Mouse (Mus musculus): Measurements from ENCODE around the gene Zfp628.
A peak's percentile ranks its signal among the peaks of the same experiment; 100 is the strongest.
"Not testable (repeated sequence)": the region's sequence is repeated elsewhere in the genome, so short reads cannot be mapped to it uniquely, and the experiment has no call there.

Zfp628 gene

DNA sequence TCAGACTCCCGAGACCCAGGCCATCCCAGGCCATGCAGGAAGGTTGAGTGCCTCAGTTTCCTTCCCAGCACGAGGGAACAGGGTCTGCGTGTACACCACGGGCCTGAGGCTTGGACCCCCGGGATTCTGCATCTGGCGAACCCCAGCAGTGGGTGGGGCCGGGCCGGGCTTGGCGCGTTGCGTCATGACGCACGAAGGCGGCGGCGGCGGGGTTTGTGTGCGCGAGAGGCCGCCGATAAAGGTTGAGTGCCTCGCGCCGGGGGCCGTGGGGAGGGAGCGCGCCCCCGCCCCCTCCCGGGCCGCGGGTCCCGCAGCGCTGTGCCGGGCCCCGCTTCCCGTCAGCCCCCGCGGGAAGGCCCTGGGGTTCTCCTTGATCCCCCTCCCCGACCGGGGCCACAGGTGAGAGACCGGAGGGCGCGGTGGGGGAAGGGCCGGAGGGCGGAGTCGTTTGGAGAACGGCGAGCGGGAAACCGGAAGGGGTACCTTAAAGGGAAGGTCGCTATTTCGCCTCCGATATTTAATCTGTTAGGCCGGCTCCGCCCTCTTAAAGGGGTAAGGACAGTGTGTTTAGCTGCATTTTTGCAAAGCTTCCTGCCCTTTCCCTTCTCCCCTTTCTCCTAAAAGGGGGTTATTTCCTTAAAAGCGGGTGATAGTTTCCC is at the start of gene Zfp628:
Gene Zfp628 (plus strand): TSS at position 211 of the 659 bp plus-strand sequence.
- peak; percentile 86 to 94 for DNase-seq

DNA sequence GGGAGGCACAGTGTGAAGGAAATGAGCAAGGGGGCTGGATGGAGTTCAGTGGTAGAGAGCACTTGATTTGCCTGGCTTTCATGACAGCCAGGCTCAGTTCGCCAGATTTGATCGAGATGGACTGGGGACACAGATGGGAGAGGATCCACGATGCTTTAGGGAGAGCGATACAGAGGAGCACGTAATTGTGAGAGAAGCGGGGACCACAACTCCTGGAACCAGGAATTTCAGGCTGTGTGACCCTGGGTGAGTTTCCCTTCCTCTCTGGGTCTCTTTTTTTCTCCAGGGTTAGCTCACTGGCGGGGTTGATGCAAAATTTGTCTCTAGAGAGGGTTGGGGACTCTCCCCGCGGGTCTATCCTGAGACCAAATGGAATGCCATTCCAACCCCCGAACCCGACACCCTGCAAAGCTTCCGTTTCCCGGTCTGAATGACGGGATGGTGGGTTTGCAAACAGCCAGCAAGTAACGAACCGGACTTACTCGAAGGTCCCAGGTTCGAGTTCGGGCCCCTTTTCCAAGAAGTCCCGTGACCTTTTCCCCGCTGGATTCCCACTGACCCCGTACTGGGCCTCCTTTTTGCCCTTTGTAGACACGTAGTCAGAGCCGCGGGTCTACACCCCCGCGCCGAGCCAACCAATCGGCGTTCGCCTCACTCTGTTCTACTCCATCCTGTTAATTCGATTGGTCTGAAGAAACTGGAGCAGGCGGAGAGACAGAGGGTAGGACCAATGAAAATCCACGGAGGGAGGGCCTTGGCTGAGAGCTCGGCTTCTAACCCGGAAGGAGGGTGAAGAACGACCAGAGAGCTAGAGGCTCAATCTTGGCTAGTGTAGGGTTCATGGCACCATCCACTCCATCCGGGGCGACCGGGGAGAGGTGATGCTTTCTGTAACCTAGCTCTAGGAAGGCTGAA is 49.2 kb upstream of the Zfp628 start:
- peak; percentile 88 to 90 for DNase-seq

GRCm38 (mm10) chr7:4866631-4867180 is 48.3 kb upstream of the Zfp628 start:
- peak in 1 of 2 experiments; percentile 0 for DNase-seq

DNA sequence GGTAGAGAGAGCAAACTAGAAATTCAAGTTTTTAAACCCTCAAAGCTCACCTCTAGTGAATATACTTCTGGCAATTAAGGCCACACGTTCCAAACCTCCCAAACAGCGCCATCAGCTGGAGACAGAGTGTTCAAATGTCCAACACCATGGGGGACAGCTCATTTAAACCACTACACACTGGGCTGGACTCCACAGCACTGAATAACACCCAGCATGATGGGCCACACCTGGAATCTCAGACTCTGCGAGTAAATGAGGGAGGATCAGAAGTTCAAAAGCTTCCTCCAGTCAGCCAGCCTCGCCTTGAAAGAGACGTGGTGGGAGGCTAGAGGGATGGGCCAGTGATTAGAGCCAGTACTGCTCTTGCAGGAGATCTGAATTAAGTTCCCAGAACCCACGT is 44.9 kb upstream of the Zfp628 start, which contains the start of gene Isoc2b:
Gene Isoc2b (minus strand): TSS at position 126 of the 400 bp plus-strand sequence.
- DNase-seq, result no peak

GRCm38 (mm10) chr7:4876753-4877221 is 38.2 kb upstream of the Zfp628 start, which contains the start of gene Isoc2a:
Gene Isoc2a (plus strand): TSS chr7:4877153.
- peak; percentile 75 to 82 for DNase-seq

- DNase-seq, result no peak
Observed at GRCm38 (mm10) chr7:4877226-4877625, 37.8 kb upstream of the Zfp628 start.

- DNase-seq, result peak in 1 of 2 experiments; percentile 43
Observed at GRCm38 (mm10) chr7:4878186-4878585, 36.8 kb upstream of the Zfp628 start.

GRCm38 (mm10) chr7:4879036-4879435 is 36.0 kb upstream of the Zfp628 start:
- DNase-seq, result not testable (repeated sequence)

DNA sequence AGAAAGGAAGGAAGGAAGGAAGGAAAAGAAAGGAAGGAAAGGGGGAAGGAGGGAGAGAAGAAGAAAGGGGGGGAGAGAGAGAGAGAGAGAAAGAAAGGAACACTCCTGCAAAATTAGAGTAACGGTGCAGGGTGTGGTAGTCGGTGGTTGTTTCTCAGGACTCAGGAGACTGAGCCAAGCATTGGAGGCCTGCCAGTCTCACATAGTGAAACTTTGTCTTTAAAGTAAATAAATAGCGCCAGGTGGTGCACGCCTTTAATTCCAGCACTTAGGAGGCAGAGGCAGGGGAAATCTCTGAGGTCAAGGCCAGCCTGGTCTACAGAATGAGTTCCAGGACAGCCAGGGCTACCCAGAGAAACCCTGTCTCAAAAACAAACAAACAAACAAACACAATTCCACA is 28.3 kb upstream of the Zfp628 start:
- no peak for DNase-seq

GRCm38 (mm10) chr7:4895186-4895585 is 19.8 kb upstream of the Zfp628 start:
- DNase-seq, result no peak

GRCm38 (mm10) chr7:4898851-4899648 is 16.0 kb upstream of the Zfp628 start:
- DNase-seq, result no peak

DNA sequence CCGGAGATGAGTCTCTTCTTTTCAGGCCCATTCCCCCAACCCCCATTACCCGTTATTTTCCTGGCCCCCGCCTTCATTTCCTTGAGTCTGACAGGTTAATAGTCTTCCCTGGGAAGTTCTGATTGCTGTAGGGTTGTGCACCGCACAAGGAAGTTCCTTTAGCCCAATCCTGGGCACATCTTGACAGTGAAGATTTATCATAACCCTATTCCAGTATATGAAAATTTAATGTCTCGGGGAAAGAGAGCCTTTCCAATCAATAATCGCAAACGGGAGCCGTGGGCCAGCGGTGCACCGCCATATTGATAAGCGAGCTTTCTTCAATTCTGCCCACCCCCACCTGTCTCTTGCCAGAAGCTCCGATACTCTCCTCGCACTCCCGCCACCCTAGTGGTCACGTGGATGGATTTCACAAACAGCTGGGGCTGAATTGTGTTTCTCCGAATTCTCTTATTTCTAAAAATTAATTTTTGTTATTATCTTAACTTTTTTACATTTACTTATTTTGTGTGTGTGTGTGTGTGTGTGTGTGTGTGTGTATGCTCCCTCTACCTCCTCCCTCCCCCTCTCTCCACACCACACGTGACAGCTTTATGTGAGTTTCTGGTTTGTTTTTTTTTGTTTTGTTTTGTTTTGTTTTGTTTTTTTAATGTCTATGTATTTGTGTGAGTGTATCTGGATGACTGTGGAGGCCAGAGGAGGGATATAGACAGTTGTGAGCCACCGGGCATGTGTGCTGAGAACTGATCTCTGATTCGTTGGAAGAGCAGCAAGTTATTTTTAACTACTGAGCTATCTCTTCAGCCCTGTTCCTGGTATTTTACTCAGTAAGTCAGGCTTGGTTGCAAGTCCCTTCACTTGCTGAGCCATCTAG is 15.1 kb upstream of the Zfp628 start:
- no peak for DNase-seq

DNA sequence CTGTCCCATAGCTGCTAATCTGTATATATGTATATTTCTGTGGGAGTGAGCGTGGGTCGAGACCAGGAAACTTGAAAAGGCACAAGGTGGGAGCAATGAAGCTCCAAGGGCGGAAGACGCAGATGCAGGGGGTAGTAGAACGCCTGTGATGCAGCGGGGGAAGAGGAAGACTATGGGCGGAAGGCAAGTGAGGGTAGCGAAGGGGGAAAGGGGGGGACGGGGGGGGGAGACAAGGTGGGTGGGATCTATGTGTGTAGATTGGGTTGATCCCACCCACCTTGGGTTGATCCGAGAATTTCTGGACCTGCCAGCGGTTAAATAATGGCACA is 14.5 kb upstream of the Zfp628 start:
- no peak for DNase-seq

- DNase-seq, result no peak
Observed at GRCm38 (mm10) chr7:4901171-4901570, 13.8 kb upstream of the Zfp628 start.

DNA sequence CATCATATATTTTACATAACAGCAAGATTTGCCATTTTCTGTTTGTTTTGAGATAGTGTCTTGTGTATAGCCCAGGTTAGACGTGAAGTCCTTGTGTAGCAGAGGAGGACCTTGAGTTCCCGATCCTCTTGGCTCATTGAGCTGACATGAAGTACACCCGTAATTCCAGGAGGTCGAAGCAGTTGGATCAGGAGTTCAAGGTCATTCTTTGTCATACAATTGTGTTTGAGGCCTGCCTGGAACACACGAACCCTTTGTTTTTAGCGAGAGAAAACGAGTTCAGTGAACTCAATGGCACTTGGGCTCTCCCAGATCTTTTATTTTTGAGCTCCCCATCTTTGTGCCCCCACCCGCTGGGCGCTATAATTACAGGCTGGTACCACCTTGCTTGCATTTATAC is 12.6 kb upstream of the Zfp628 start:
- no peak for DNase-seq

DNA sequence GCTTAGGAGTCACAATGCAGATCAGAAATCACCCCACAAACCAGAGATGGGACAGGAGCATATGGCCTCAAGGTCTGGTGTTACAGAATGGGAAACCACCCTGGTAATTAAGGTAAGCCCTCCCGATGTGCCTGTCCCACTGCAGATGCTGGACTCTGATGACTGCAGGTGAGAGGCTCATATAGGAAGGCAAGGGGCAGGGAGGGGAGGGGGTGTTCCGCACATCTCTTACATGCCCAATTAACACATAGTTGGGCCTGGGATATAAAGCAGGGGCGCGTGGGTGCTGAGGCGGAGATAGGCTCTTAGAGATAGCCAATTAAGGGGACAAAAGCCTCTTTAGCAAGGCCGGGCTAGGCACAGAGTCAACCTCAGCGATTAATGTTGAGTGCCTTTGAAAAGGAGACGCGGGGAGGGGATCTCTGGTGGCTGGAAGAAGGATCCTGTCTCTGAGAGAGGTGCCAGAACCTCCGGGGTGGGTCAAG is 8.5 kb upstream of the Zfp628 start, which contains the start of gene Gm36210:
Gene Gm36210 (minus strand): TSS at position 51 of the 485 bp plus-strand sequence.
- DNase-seq, result no peak

GRCm38 (mm10) chr7:4911561-4911960 is 3.5 kb upstream of the Zfp628 start:
- DNase-seq, result peak in 1 of 2 experiments; percentile 59

DNA sequence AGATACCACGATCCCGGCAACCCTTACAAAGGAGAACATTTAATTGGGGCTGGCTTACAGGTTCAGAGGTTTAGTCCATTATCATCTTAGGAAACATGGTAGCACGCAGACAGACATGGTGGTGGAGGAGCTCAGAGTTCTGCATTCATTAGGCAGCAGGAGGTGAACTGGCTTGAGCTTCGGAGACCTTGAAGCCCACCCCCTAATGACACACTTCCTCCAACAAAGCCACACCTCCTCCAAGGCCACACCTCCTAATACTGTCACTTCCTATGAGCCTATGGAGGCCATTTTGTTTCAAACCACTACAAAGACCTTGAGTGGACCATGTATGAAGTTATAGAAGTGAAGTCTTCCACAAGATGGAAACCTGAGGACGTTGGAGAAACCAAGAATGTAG is 2.8 kb upstream of the Zfp628 start:
- DNase-seq, result no peak

DNA sequence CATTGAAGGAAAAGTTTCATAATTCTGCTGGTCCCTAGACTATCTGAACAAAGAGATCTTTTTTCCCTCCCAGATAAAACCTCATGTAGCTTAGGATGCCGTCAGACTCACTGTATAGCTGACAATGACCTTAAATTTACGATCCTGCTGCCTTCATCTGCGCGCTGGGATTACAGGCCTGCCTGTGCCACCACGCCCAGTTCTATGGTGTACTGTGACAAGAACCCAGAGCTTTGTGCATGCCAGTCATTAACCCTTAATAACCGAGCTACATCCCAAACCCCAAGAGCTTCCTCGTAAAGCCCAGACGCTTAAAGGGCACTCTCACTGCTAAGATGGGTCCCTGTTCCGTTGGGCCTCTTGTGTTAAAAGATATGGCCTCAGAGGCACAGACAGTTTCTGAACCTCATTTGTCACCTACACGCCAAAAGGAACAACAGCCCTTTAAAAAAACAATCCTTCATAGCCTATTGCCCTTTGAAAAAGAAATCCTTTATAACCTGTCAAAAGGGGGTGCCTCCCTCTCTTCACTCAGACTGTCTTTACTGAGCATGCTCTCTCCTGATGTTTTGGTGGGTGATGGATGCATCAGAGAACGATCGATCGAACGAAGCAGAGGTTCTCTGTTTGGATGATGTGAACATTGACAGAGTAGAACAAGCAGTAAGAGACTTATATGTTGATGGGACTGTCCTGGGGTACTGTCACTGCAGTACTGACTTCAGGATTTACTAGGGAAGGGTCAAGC is 826 bp downstream of the Zfp628 start:
- no peak for DNase-seq

- DNase-seq, result no peak
Observed at GRCm38 (mm10) chr7:4917494-4917893, 2.5 kb downstream of the Zfp628 start.

- DNase-seq, result no peak
Observed at GRCm38 (mm10) chr7:4918681-4919080, 3.7 kb downstream of the Zfp628 start.
